Mouse (Mus musculus) lung, postnatal 10 days (tissue): ENCODE results near the gene Ccr4.

Experiments used
- DNase-seq: peaks from one replicate; pipeline ENCODE4 v3.0.0; 2021

The Ccr4 gene

GRCm38 (mm10) chr9:114466871-114467270, 37.8 kb downstream of the Ccr4 start:
- no peak for DNase-seq

DNA sequence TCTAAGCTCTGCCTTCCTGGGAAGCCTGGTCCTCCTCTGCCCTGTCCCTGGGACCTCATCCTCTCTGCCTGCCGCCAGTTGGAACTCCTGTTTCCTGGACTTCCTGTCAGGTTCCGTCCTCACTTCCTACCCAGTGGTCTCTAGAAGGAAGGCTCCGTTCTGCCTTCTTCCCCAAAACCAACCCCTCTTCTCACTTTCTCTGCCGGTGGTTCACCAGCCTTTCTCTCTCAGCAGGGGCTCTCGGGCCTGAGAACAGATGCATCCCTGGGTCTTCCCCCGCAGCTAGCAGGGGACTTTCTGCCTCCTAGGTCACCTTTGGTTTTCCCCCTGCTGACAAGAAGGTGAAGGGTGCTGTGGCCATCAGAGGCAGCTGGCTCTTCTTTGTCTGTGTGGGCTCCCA, 39.3 kb downstream of the Ccr4 start:
- DNase-seq: no peak

DNA sequence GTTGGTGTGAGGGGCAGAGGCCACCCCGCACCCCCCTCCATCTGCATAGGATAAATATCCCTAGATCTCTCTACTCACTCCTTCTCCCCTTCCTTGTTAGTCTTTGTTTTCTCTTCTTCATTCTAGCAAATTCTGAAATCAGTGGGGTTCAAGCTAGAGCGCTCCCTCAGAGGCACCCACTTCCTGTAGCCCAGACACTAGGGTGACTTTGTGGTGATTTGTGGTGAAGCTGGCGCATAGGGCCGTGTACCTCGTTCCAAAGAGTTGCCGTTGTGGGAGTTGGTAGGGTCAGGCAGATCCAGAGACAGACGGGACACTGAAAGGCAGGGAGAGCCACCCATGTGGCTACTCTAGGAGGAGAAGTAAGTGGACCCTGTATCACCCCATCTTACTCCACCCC, 42.1 kb downstream of the Ccr4 start:
- DNase-seq: no peak

DNA sequence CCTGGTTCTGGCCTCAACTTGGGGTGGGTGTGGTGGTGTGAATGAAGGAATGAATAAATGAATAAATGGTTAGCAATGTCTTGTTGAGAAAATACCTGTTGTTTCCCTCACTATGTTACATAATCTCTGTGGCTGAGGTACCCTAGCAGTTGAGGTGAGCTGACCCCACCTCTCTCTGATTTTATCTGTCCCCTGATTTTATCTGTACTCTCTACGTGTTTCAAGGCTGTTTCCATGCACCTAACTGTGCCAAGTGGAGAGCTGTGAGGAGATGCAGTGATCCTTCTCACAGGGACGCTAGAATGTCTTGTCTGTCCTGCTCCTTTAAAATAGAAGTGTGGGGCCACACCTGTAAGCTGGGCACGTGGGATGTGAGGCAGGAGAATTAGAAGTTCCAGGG, 46.3 kb downstream of the Ccr4 start:
- DNase-seq: no peak

DNA sequence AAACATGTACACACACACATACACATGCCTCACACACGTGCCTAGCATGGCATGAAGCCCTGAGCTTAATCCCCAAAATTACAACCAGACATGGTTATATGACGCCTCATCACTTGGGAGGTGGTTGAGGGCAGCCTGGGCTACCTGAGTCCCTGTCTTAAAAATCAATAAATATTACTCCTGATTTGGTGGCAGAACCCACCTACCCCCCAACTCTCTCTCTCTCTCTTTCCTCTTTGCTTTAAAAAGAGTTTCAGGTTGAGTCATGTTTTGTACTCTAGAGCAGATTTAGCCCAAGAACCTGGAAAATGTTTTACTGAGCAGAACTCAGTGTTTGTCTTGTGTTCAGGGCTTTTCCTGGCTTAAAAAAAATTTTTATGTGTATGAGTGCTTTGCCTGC, 49.3 kb downstream of the Ccr4 start:
- no peak for DNase-seq

DNA sequence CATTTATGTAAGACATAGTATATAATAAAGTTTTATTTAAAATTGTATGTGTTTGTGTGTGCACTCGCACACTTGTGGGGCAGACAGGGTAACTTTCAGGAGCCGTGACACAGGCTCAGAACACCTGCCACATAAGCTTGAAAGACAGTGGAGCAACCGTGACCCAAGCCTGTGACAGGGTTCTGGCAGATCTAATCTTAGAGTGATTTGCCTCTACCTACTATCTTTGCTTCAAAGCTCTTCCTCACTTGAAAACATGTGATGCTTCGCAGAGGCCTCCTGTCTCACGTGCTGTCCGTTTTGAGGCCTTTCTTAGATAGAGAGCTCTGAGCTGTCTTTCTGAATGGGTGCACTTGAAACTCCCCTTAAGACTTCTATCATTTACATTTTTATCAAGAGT, 52.3 kb downstream of the Ccr4 start:
- no peak for DNase-seq

GRCm38 (mm10) chr9:114451615-114452014, 53.1 kb downstream of the Ccr4 start:
- no peak for DNase-seq

- DNase-seq: no peak
These were observed 55.5 kb downstream of the Ccr4 start for GRCm38 (mm10) chr9:114449120-114449754.

- DNase-seq: no peak
These were observed 56.0 kb downstream of the Ccr4 start for GRCm38 (mm10) chr9:114448700-114449099.

- no peak for DNase-seq
These were observed 57.8 kb downstream of the Ccr4 start for GRCm38 (mm10) chr9:114446887-114447286.

DNA sequence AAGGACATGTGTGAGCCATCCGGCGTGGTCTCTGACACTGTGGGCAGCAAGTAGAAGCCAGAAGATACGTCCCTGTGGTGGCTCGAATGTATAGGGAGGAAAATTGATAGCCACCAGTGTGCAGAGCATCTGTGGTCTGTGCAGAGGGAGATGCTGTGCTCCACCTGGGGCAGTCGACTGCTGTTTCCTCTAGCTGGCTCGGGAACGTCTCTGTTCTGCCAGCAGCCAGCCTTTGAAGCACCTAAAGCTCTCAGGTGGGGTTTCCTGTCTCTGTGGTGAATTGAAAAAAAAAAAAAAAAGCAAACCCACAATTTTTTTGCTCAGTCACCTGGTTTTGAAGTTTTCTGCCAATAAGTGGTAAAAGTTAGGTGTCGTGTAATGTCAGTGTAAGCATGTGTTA, 61.4 kb downstream of the Ccr4 start:
- DNase-seq: no peak

GRCm38 (mm10) chr9:114442893-114443292, 61.8 kb downstream of the Ccr4 start:
- DNase-seq: no peak

DNA sequence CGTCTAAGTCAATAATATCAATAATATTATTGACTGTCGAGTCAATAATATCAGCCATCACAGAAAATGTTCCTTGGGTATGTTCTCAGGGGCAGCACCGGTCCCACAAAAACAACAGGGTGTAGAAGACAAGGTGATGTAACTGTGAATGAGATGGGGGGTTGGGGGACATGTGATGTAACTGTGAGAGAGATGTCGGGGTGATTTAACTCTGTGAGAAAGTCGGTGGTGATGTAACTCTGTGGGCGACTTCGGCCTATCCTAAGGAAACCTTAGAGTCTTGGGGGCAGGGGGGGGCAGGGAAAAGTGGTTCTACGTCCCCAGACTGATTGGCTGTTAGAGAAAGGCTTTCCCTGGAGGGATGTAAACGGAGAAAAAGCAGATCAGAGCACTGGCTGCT, 62.5 kb downstream of the Ccr4 start:
- no peak for DNase-seq

DNA sequence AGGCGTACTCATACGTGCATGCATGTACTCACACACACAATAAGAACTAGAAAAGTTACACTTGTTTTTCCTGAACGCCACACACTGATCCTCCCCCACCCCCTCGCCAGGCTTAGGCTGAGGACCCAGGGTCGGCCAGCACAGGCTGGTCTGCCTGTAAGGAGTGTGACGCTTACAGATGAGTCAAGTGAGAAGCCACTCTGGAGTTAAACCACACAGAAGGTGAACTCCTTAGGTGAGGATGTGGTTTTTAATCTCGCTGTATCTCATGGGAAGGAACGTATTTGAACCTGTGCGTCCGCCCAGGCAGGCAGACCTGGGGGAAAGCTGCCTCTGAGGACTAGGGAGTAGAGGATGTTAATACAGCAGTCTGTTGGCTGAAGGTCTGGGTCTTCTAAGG, 64.2 kb downstream of the Ccr4 start:
- DNase-seq: no peak
